Mouse (Mus musculus) cerebellum, postnatal 14 days (tissue): ENCODE results near the gene Samd4.
A peak's percentile ranks its signal among the peaks of the same experiment; 100 is the strongest.

Experiments used
- DNase-seq, 2 experiments: peaks; one replicate each; pipeline ENCODE4 v3.0.0; 2021; ENCODE audit warnings: mixed read lengths in 2 of 2

Samd4 gene

DNA sequence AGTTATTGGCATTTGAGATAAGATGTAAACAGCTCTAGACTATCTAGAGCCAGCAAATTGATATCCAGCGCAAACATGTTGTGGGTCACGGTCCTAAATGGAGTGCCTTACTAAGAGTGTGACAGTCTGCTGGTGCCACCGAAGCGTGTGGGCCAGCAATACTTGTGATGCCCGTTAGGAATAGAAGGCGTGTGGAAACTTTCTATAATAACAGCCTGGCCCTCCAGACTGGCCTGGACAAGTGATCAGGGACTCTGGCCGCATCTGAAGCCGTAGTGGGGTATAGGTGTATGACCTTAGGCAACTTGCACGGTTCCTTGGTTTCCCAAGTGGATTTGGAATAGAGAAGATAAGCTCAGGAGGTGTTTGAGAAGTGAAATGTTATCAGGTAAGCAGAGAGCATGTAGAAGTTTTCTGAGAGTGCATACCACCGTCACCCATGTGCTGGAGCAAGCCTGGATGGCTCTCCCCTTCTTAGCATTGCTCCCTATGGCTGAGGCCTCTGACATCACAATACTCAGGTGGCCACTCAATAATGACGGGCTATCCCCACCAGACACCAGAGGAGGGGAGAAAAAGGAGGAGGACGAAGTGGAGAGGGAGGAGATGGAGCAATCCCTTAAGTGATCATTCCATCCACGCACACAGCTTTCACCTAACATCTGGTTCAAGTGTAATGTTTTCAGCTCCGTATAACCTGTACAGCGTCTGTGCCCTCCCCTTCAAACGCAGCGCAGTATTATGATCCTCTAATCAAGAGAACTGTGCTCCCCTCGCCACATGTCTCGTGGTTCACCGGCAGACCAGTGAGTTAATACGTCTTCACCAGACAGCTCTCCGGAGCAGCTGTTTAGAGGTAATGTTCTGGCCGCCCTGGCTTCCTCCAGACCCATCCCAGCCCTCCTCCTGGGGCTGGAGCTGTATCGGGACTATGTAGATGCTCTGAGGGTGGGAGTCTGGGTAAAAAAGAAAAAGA lies 118.4 kb downstream of the Samd4 start:
- no peak for DNase-seq

DNA sequence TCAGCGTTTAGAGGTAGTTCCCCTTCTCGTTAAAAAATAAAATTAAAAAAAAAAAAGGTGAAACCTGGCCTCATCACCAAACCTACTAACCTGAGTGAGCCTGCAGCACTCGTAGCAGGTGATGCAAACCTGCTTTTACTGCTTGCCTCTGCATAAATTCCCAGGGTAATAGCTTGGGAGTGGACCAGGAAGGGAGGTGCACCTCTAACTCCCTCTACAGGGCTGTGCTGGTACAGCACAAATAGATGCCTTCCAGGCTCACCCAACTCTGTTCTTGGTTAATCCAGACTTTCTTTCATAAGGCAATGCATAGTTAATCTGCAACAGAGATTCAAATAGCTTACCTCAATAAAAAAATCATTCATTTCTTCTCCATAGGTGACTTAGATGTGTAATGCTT lies 121.5 kb downstream of the Samd4 start:
- peak in 1 of 2 experiments; percentile 42 for DNase-seq

DNA sequence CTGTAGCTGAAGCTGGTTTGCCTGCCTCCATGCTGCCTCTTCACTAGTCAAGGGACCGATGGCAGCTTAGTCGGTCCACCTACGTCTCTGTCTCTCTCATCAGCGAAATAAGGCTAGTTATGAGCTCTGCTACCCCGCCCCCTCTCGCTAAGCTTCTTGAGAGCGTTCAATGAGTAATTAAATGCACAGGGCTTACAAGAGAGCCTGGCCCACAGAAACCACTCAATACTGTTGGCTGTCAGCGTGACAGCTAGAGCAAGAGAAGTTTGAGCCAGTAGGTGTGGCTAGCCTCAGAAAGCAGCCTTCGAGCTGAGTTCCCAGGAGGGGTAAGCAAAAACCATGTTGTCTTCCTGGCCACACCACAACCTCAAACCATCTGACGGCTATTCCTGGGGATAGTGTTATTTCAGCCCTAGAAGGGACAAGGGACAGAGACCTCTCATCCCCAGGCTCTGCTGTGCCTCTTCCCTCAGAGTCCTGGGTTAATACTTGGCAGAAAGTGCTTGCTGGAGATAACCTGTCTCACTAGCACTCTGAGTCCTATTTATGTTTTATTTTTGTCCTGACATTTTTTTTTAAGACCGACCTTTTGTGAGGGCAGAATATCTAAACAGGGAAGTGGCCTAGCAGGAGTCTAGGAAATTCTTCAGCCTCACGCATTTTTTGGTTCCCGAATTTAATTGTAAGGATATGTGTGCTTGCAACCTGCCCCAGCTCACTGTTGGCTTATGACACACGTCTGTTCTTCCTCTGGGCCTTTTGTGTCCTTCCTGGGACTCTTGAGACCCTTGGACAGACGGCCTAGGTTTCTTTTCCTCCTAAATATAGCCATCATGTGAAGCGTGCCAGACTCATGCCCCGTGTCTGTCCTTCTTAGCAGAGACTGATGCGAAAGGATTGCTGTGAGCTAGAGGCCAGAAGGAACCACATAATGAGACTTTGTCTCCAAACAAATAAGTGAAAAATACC lies 128.8 kb downstream of the Samd4 start:
- no peak for DNase-seq

DNA sequence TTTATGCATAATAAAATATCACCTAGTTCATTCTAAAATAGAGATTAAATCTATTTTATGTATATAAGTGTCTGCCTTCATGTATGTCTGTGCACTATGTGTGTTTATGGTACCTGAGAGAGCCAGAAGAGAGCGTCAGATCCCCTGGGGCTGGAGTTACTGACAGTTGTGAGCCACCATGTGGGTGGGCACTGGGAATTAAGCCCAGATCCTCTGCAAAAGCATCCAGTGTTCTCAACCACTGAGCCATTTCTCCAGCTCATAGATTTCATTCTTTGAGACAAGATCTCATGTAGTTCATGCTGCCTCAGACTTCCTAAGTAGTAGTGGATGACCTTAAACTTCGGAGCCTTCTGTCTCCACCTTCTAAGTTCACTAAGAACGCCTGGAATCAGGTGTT lies 133.0 kb downstream of the Samd4 start:
- DNase-seq = no peak

DNA sequence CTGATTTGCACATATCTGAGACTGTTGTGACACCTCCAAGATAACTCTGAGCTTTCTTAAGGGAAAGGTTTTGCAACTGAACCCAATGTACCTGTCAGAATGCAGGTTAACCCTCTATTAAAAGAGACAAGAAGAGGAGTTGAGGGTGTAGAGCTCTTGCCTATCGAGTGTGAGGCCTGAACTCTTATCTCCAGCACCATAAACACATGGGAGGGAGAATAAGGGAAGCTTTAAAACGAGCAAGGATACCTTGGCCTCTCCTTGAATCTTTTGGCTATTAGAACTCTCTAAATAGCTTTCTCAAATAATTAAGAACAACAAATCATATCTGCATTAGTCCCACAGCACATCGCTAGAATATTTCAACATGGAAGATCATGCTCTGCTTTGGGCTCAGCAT lies 135.0 kb downstream of the Samd4 start:
- DNase-seq = no peak

DNA sequence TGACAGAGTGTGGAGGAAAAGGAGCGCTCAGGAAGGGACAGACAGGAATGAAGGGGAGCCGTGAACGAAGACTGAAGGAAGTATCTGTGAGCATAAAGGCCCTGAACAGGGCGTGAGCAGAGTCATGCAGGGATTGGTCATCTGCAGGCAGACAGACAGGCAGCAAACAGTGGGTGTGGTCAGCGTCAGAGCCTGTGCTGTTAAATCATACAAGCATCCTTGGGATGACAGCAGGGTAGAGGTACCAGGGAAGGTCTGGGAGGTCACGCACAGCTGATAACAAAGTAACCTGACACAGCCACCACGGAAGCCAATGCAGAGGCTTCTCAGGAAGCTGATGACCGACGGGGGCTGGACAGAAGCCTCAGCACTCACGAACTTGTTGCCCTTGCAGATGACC lies 138.2 kb downstream of the Samd4 start:
- DNase-seq = no peak

DNA sequence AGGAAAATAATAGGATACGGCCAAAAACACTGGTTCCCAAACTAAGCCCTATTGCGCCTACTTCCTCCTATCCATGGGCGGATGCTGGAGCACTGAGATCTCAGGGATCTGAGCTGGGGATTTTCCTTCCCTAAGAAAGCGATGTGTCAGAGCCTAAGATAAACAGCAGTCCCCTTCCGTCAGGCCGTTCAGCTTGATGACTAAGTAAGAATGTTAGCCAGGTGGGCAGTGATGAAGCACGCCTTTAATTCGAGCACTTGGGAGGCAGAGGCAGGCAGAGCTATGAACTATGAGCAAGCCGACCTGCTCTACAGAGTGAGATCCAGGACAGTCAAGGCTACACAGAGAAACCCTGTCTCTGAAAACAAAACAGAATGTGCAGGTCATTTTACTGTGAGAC lies 140.9 kb downstream of the Samd4 start:
- DNase-seq = no peak

DNA sequence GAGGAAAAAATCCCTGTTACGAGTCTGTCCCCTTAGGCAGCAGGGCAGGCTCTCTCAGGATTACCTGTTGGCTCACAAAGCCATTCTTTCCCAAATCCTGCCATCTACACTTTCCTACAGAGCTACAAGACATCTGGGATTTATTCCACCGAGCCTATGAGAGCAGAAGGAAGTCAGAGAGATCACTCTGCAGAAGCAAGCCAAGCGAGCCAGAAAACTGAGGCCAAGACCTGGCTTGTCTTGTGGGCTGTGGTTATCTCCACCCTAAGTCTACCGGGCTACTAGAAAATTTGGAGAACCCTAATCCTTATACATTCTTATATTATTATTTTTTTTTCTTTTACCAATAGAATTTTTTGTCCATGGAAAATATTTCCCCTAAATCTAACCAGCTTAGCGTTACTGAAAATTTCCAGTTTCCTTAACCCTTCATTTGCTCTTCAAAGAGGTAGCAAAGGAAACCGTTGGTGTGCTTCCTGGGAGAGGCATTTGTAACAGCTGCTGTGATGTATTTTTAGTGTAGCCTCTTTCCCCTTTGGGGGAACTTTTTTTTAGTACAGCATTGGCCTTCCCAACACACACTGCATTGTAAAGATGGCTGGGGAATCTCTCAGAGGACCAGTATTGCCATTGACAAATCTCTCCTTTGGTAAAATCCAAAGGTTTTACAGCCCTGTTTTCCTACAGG lies 144.9 kb downstream of the Samd4 start:
- DNase-seq = no peak

DNA sequence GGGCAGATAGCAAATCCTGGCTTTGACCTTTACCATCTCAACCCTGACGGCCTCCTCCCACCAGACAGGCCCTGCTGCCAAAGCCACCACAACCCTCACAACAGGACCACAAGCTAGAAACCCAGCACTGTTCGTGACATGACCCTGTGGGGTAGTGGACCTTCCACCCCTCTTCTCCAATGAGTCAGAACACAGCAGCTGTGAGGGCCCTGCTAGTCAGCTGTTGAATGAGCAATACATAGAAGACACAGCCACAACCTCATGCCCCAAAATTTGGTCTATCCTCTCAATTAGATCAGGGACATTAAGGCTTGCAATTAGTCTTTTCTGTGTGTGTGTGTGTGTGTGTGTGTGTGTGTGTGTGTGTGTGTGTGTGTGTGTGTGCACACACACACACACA lies 148.9 kb downstream of the Samd4 start:
- no peak for DNase-seq

DNA sequence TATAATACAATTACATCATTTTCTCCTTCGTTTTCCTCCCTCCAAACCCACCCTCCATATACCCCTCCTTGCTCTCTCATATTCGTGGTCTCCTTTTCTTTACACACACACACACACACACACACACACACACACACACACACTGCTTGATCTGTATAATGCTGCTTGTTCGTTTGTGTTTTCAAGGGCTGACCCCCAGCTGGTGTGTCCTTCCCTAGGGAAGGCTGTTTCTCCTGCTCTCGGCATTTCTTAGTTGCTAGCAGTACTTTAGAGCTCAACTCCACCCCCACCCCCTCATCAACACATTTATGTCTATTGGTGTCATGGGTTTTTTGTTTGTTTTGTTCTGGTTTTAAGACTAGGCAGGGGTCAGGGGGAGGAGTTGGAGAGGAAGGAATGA lies 149.5 kb downstream of the Samd4 start:
- DNase-seq = no peak

DNA sequence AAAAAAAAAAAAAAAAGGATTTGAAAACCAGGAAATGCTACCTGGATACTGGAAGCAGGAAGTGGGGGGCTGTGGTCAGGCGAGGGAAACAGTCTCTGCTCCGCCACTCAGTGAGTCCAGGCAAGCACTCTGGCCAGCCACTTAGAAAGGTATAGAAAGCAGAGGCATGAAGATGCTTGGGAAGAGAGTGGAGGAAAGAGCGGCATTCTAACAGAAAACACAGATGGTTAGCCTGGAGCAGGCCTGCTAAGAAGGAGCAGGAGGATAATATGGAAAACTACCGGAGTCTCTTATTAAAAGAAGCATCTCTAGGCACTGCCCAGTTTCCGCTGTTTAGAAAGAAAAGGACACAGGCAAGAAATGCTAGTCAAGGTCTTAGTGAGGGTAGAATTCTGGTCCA lies 150.8 kb downstream of the Samd4 start:
- DNase-seq = no peak

DNA sequence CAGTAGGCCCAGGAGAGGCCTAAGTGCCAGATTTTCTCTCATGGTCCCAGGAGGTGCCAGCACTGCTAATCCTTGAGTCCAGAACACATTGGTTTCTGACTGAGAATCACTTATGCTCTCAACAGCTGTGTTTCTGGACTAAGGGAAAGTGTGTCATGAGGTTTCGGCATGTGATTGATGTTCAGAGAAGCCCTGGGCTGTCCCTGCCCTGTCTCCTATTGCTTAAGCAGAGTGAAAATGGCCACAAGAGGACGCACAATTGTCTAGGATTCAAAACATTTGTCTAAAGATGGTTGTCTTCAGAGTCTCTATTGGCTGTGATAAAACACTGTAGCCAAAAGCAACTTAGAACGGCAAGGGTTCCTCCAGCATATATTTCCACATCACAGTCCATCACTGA lies 159.0 kb downstream of the Samd4 start:
- no peak for DNase-seq

DNA sequence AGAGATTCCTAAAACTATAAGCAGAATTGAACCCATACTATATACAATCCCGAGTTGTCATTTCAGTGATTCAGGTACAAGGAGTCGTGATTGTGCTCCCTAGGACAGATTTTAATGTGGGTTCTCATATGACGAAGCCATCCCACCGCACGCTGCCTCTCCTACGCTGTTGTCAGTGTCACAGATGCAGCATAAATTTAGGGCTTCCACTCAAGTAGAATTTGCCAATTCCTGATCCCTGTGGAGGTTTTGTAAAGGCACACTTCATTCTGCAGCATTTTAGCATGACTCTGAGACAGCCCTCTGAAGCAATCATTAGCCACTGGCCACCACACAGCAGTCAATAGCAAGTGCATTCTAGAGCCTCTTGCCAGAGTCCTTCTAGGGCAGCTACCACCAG lies 166.4 kb downstream of the Samd4 start:
- no peak for DNase-seq

DNA sequence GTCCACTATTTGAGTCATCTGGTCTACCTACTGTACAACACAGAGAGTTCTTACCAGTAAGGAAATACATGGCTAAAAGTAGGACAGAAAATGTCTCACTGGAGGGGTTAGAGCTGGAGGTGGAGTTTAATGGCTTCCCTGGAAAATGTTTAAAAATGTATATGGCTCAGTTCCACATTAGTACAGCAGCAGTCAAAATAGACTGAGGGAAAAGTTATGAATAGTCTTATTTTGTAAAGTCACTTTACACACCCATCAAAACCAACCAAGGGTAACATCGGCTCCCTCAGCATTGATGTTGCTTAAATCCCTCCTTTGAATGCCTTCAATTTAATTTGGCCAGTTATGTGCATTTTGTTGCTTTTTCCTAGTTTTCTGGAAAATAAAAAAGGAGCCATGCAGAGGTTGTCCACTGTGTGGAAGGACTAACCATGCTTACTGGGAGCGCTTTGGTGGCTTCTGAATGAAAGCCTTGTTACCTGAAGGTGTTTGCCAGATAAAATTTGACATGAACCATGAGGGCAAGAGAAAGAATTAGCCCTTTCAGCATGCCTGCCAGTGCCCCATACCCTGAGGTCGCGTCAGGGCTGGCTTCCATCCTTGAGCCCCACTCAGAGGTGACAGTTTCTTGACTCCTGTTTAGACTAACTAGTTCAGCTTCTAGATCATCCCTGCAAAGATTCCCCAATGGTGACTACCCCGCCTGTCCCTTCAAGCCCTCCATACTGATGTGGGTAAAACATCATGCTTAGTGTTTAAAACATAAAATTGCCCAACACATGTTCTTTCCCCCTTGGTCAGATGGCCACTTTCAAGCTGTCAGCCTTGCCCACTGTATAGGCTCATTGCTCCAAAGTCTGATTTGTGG lies 169.3 kb downstream of the Samd4 start:
- no peak for DNase-seq

DNA sequence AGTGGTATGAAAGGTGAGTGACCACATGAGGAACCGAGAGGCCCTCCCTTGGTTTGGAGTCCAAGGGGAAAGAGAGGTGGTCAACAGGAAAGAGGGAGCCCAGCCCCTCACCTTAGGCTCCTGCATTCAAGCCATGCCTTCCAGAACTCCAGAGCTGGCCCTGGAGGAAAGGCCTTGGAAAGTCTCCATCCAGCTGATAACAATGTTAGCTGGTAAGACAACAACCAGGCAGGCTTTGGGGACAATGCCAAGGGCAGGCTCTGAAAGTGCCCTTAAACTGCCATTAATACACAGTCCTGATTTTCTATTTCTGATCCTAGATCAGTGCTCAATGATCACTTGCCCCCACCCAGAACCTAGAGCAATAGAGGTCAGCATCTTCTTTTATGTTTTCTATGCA lies 170.4 kb downstream of the Samd4 start:
- DNase-seq = no peak

DNA sequence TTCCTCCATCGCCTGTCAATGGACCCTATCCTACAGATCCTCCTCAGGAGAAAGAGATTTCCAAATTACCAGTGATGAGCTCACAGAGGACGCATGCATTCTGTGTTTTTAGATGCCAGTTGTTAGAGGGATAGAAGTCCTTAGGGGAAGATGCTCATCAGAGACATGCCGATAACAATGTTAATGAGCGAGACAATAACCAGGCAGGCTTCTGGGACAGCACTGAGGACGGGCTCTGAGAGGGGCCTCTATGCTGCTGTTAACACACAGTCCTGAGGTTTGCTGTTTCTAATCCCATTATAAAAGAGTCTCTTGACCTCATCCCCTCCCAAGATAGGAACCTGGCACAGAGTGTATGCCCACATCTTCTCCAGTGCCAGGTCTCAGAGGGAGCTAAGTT lies 171.2 kb downstream of the Samd4 start:
- DNase-seq = no peak

DNA sequence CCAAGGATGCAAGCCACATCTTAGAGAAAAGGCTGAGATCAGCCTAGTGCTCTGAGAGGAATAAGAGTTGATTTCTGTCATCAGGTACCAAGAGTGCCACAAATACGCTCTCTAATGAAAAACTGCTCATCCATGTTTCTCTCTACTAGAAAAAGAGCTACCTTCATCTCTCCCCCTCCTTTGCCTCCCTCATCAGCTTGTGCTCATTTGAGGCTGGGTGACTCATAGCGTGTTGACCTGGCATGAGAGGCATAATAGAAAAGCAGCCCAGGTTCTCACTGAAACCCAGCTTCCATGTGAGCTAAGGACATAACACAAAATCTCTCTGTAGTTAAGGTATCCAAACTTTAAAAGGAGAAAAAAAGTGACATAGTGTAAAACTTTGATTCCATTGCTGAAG lies 176.3 kb downstream of the Samd4 start:
- no peak for DNase-seq

DNA sequence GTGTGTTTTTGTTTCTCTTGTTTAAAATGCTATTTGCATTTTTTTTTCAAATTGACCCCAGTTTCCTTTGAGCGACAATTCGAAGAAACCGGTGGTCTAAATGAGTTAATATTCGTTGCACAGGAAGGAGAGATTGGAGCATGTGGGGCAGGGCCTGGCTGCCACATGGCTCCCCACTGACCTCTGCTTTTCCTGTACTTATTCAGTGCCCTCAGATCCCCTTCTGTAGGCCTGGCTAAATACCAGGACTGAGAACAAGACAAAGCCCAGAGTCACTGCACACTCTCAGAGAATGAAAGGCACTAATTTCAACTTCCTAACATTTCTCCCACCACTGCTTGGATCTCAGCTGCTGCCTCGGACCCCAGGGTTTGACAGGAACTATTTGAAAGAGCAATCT lies 182.4 kb downstream of the Samd4 start:
- DNase-seq = peak; percentile 17 to 47

DNA sequence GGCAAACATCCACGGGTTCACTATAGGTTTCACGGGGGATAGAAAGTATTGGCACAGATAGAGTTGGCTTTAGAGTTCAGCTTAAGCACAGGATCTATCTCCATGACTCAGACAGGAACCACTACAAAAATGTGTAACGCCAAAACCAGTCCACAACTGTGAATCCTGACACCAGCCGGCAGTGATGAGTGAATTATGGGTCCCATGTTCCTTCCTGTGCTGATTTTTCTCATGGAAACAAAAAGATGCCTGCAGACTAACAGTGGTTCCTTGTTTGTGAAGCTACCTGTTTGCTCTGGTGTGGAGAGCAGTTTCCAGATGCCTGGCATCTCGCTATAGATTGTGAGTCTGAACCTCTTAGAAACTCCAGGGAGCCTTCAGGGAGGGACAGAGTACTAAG lies 184.2 kb downstream of the Samd4 start:
- DNase-seq = no peak

DNA sequence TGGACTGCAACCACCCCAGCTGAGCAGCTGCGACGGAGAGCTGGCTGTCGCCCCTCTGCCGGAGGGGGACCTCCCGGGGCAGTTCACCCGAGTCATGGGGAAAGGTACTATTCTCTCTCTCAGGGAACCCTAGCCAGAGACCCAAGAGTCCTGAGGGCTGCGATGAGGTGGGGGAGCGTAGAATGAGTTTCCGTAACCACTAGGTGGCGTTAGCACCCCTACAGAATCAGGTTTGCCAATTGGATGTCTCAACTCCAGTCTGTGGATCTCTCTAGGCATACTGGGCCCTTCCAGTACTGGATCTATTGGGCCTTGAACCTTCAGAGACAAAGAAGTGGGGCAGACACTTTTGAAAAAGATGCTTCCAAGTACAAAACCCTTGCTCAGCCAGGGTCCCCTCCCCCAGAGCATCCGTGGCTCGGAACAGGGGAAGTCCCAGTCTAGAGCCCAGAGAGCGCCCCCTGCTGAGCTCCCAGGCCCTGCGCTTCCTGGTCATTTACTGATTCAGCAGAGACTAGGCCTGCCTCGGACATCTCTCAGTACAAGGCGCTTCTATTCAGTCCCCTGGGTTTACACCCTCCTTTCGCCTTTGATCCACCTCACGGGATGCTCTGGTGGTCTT lies 191.5 kb downstream of the Samd4 start:
- DNase-seq = peak in 1 of 2 experiments; percentile 45

DNA sequence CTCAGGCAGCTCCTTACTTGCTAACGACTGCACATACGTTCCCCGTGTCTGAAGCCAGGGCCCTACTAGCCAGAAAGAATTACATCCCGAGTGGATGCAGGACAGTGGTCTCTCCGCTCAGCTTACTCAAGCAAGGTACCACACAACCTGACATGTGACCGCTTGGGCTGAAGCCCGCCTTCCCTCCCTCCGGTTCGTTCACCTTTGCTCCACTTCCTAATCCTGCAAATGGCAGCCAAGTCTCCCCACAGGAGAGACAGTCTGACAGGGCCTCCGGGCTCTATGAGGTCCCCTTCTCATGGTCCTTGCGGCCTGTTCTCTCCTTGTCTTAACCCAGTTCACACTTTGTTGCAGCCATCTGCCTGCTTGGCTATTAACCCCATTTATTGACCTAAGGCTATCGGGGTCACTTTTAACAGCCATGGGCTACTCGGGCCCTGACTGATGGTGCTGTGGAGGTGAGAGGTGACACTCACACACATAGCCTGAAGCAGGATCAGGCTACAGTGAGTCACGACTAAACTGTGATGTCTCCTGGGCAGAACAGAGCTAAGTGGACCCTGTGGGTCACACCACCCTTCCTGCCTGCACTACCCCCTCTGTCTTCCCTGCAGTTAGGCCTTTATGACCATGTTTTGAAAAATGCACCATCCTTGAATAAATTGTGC lies 192.5 kb downstream of the Samd4 start:
- DNase-seq = no peak
